Mouse (Mus musculus): Measurements from ENCODE around the gene Cxcl1. TPM values are rescaled to one million over a fixed set of nuclear protein-coding genes. Genes with fewer than 3 reads are reported as not detected.

Cxcl1 gene
- total and polyA plus RNA-seq, 3 experiments, result not detected

- Histone ChIP-seq H3K4me1 (ENCODE audit: control insufficient read depth in 1 of 2, insufficient read depth in 2 of 2, low read length in 2 of 2) (no peaks in the 10 kb centered on the region), H3K27me3 (ENCODE audit: control insufficient read depth in 1 of 2, insufficient read depth in 2 of 2, low read length in 2 of 2) (no peaks in the 10 kb centered on the region), H3K9ac (ENCODE audit: control insufficient read depth, low read depth, low read length, poor library complexity, severe bottlenecking) (no peak overlapping the region), H3K27ac (ENCODE audit: control insufficient read depth, low read depth, low read length) (no peak overlapping the region), H3K79me2 (ENCODE audit: control insufficient read depth, insufficient read depth, low read length, poor library complexity) (no peaks in the 10 kb centered on the region), H3K36me3 (ENCODE audit: control insufficient read depth in 1 of 2, insufficient read depth in 2 of 2, low read length in 2 of 2) (no peaks in the 10 kb centered on the region), H3K4me3 (ENCODE audit: control insufficient read depth in 1 of 2, insufficient read depth in 1 of 2, low read depth in 2 of 2, low read length in 2 of 2) (no peak overlapping the region), H3K9me3 (replicated peaks; ENCODE audit: insufficient read depth, low read length) (no peaks in the 10 kb centered on the region)
- no peak for DNase-seq (ENCODE audit: low read depth, low spot score)
- no peak for TF ChIP-seq GABPA (IDR thresholded peaks at IDR 0.05; ENCODE audit: low read depth, low read length)
These were observed 35.5 kb upstream of the Cxcl1 start for GRCm38 (mm10) chr5:90855308-90856230.

GRCm38 (mm10) chr5:90857463-90857862, 33.6 kb upstream of the Cxcl1 start:
- TF ChIP-seq MAX (IDR thresholded peaks at IDR 0.05; ENCODE audit: low read length) (no peak), CHD2 (IDR thresholded peaks at IDR 0.05; ENCODE audit: low read length) (no peak), CTCF (IDR thresholded peaks at IDR 0.05 in 2 of 3, conservative IDR thresholded peaks at IDR 0.05 in 1 of 3; ENCODE audit: control insufficient read depth in 1 of 3, insufficient read depth in 1 of 3, low read depth in 2 of 3, low read length in 3 of 3, poor library complexity in 1 of 3, severe bottlenecking in 1 of 3) (no peak), MXI1 (IDR thresholded peaks at IDR 0.05; ENCODE audit: low read depth, low read length) (no peak), GATA1 (IDR thresholded peaks at IDR 0.05; ENCODE audit: low read depth, low read length) (no peak), ELF1 (IDR thresholded peaks at IDR 0.05; ENCODE audit: low read depth, low read length) (no peak), SMC3 (IDR thresholded peaks at IDR 0.05; ENCODE audit: low read depth, low read length) (no peak), MYC (IDR thresholded peaks at IDR 0.05; ENCODE audit: low read depth, low read length) (no peak), TCF12 (IDR thresholded peaks at IDR 0.05; ENCODE audit: low read depth, low read length) (no peak), RCOR1 (IDR thresholded peaks at IDR 0.05; ENCODE audit: low read depth, low read length) (no peak), POLR2AphosphoS5 (IDR thresholded peaks at IDR 0.05; ENCODE audit: borderline replicate concordance, low read depth, low read length) (no peak), ZKSCAN1 (IDR thresholded peaks at IDR 0.05; ENCODE audit: low read depth, low read length) (no peak), MAFK (IDR thresholded peaks at IDR 0.05; ENCODE audit: borderline replicate concordance, low read depth, low read length) (no peak), MAZ (IDR thresholded peaks at IDR 0.05; ENCODE audit: low read depth, low read length) (no peak), USF2 (IDR thresholded peaks at IDR 0.05; ENCODE audit: borderline replicate concordance in 1 of 2, insufficient read depth in 1 of 2, low read depth in 1 of 2, low read length in 2 of 2) (no peak)
- no peaks in the 10 kb centered on the region for H3K27me3 ChIP-seq (ENCODE audit: control insufficient read depth in 1 of 2, insufficient read depth in 2 of 2, low read length in 2 of 2)
- no peaks in the 10 kb centered on the region for H3K36me3 ChIP-seq (ENCODE audit: control insufficient read depth in 1 of 2, insufficient read depth in 2 of 2, low read length in 2 of 2)
- no peak overlapping the region for H3K9ac ChIP-seq (ENCODE audit: control insufficient read depth, low read depth, low read length, poor library complexity, severe bottlenecking)
- no peaks in the 10 kb centered on the region for H3K4me1 ChIP-seq (ENCODE audit: control insufficient read depth in 1 of 2, insufficient read depth in 2 of 2, low read length in 2 of 2)
- no peaks in the 10 kb centered on the region for H3K9me3 ChIP-seq (replicated peaks; ENCODE audit: insufficient read depth, low read length)
- H3K4me3 ChIP-seq (ENCODE audit: control insufficient read depth in 1 of 2, insufficient read depth in 1 of 2, low read depth in 2 of 2, low read length in 2 of 2), result no peak overlapping the region
- H3K27ac ChIP-seq (ENCODE audit: control insufficient read depth, low read depth, low read length), result no peak overlapping the region
- DNase-seq (ENCODE audit: low read depth, low spot score), result no peak
- H3K79me2 ChIP-seq (ENCODE audit: control insufficient read depth, insufficient read depth, low read length, poor library complexity), result no peaks in the 10 kb centered on the region

Measured in MEL (cell line).